Mouse (Mus musculus) megakaryocyte, embryonic 14.5 days (primary cell): Measurements from ENCODE around the gene Zfp266. TPM values are rescaled to one million over a fixed set of nuclear protein-coding genes. Genes with fewer than 3 reads are reported as not detected.
A peak's percentile ranks its signal among the peaks of the same experiment; 100 is the strongest.

Source experiments
- H3K27me3 ChIP-seq: replicated peaks from 2 replicates; pipeline ENCODE3; 2012; ENCODE audit warnings: inconsistent platforms
- H3K36me3 ChIP-seq: replicated peaks from 2 replicates; pipeline ENCODE3; 2012; ENCODE audit warnings: low read length, inconsistent platforms, mixed read lengths
- H3K4me1 ChIP-seq: 2 replicates; pipeline ENCODE4 v1.6.1; 2012; ENCODE audit warnings: inconsistent platforms
- H3K4me3 ChIP-seq: replicated peaks from 2 replicates; pipeline ENCODE3; 2012; ENCODE audit warnings: moderate library complexity, mild to moderate bottlenecking, inconsistent platforms
- H3K9me3 ChIP-seq: 2 replicates; pipeline ENCODE4 v1.6.1; 2012; ENCODE audit warnings: inconsistent platforms
- FLI1 ChIP-seq: IDR thresholded peaks from 2 replicates; pipeline ENCODE4 v1.6.1; 2012; ENCODE audit warnings: low read length, inconsistent platforms, mixed read lengths
- GATA1 ChIP-seq: IDR thresholded peaks from 3 replicates; pipeline ENCODE4 v1.6.1; 2012; ENCODE audit warnings: mixed read lengths, low read length, inconsistent platforms, borderline replicate concordance
- polyA plus RNA-seq: library from polyadenylated mRNA; stranded (reverse); fragments of >175 nt; gene quantifications from 2 replicates; pipeline ENCODE4 v1.2.3, GENCODE M21; 2012; ENCODE audit warnings: low replicate concordance; ENCODE audit not compliant: insufficient read depth

The Zfp266 gene
- polyA plus RNA-seq, 1 experiment = 0.56 TPM

GRCm38 (mm10) chr9:20504801-20505200 lies 16.4 kb downstream of the Zfp266 start:
- Histone ChIP-seq H3K27me3 (no peaks in the 10 kb centered on the region), H3K36me3 (peaks cover 91% of the 10 kb centered on the region), H3K9me3 (peaks cover 4% of the 10 kb centered on the region; the same call in 1 of the 2 replicates), H3K4me1 (peaks cover 4% of the 10 kb centered on the region), H3K4me3 (no peak overlapping the region)
- no peak for TF ChIP-seq FLI1
- TF ChIP-seq GATA1 = no peak

DNA sequence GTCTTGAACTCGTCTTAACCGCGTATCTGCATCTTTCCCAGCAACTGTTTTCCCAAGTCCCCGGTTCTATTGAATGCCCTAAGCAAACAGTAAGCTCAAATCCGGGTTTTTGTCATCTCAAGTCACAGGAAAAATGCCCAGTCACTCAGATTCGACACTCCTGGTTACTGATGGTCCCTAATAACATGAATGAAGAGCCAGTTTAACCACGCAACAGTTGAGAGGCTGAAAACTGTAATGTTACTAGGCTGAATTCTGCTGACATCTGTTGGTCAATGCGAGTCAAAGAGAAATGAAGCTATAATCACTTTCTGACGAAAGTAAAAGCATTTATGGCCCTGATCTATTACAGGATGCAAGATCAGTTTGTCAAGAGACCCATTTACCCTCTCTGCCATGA lies 27.9 kb downstream of the Zfp266 start:
- no peaks in the 10 kb centered on the region for H3K9me3 ChIP-seq
- TF ChIP-seq FLI1 (no peak), GATA1 (no peak)

DNA sequence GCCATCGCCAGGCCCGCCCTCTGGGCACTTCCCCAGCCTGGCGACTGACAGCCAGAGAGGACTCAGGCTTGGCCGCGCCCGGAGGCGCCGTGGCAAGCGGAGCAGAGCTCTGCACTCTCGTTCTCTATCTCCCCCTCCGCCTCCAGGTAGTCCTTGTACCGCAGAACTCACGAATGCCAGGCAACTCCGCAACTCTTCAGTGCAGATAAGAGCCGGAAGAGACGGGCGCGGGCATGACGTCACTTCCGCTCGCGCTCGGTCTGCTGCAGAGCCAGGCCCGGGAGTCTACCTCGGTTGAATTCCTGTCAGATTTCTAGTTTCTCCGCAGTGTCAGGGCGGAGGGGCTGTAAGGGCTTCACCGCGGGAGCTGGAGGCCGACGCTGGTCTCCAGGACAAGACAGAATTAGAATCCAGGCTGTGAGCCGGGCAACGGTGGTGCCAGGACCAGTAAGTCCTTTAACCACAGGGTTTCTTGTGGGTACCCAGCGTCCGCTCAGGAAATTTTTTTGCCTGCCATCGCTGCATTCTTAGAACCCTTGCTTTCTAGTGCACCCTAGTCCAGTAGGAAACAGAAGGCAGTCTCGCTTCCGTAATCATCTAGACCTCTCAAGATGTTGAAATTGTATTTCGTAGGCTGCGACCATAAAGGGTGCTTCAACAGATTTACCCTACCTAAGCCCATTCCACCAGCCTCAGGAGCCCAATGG lies 28.5 kb downstream of the Zfp266 start, which contains the start of gene Zfp426:
TSS of gene Zfp426 (minus strand) at position 220 of the 707 bp plus-strand sequence.
- Histone ChIP-seq H3K27me3 (no peaks in the 10 kb centered on the region), H3K9me3 (no peaks in the 10 kb centered on the region), H3K36me3 (peaks cover 40% of the 10 kb centered on the region), H3K4me3 (peak within 1 kb of the TSS; percentile 95), H3K4me1 (peaks cover 49% of the 10 kb centered on the region)
- TF ChIP-seq GATA1 (peak; percentile 76; the same call in 2 of the 3 replicates), FLI1 (peak; percentile 71; the same call in 1 of the 2 replicates)

More for the DNA sequence above, 27.9 kb downstream of the Zfp266 start:
- H3K4me3 ChIP-seq = peak overlapping the region; percentile 95
- H3K4me1 ChIP-seq = peaks cover 44% of the 10 kb centered on the region
- peaks cover 46% of the 10 kb centered on the region for H3K36me3 ChIP-seq
- no peaks in the 10 kb centered on the region for H3K27me3 ChIP-seq

DNA sequence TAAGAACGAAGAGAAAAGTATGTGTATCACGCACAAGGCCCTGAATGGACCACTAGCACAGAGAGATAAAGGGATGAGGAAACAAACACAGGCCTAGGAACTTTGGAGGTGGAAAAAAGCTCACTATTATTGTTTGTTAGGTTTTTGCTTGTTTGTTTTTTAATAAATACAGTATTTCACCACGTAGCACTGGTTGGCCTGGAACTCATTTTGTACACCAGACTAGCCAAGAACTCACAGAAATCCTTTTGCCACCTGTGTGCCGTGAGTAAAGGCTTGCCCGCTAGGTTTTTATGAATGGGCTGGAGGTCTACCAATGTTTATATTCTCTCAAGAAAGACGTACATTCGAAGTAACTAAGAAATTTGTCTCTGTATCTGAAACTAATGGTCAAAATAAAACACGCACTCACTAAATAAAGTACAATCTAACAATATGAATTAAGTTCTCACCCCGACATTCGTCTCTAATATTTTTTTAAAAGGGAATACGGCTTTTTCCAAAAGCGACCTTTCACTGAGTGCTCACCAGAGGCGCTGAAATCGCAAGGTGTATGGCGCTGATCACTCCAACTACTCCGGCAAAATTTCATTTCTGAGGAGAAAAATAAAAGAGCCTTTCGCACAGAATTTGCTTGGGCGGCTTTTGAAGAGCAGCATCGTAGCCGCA lies 29.2 kb downstream of the Zfp266 start:
- H3K36me3 ChIP-seq = peaks cover 39% of the 10 kb centered on the region
- no peaks in the 10 kb centered on the region for H3K9me3 ChIP-seq
- TF ChIP-seq FLI1 (no peak), GATA1 (no peak)
- H3K4me1 ChIP-seq = peaks cover 49% of the 10 kb centered on the region
- H3K4me3 ChIP-seq = peak overlapping the region; percentile 95
- no peaks in the 10 kb centered on the region for H3K27me3 ChIP-seq

DNA sequence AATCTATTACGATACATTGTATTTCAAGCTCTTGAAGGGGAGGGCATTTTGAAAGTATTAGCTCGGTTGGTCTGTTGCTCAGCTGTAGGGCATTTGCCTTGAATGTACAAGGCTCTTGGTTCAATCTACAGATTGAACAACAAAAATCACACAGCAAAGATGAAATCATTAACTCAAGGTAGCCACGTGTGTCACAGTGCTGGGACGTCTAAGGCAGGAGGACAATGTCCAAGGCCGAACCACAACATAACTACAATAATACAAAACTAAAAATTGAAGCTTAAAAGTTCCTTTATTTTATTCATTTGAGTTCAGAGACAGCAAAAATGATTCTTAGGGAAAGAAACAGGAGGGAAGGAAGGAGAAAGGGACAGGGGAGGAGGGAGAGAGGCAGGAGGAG lies 31.7 kb downstream of the Zfp266 start:
- no peaks in the 10 kb centered on the region for H3K27me3 ChIP-seq
- no peaks in the 10 kb centered on the region for H3K9me3 ChIP-seq
- TF ChIP-seq GATA1 (no peak), FLI1 (no peak)
- H3K4me1 ChIP-seq = peaks cover 49% of the 10 kb centered on the region
- H3K36me3 ChIP-seq = peaks cover 46% of the 10 kb centered on the region
- H3K4me3 ChIP-seq = peak overlapping the region; percentile 33

DNA sequence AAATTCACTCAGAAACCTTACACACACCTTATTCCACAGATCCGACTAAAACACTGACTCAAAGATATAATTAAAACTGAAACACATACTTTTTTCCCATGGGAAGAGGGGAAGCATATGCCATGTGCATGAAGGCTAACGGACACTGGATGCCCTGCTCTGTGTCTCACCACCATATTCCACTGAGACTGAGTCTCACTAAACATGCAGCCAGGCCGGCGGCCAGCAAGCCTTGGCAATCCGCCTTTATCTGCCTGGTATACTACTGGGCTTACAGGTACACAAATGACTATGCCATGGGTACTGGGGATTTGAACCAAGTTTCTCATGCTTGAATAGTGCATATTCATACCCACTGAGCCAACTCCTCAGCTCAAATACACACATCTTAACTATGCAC lies 41.8 kb downstream of the Zfp266 start:
- Histone ChIP-seq H3K4me3 (no peak overlapping the region), H3K4me1 (peaks cover 12% of the 10 kb centered on the region), H3K36me3 (peaks cover 85% of the 10 kb centered on the region), H3K9me3 (no peaks in the 10 kb centered on the region), H3K27me3 (no peaks in the 10 kb centered on the region)
- no peak for TF ChIP-seq GATA1
- no peak for TF ChIP-seq FLI1

DNA sequence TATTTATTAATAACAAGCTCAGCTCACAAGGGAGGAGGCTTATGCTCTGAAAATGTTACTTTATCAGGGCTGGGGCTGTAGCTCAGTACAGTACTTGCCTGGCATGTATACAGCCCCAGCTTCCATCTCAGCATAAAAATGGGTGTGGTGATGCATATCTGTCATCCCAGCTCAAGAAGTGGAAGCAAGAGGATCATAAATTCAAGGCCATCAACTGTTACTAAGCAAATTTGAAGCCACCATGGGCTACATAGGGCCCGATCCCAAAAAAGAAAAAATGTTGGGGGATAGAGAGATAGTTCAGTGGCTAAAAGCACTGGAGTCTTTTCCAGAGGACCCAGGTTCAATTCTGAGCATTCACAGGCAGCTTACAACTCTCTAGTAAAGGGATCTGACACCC lies 44.6 kb downstream of the Zfp266 start:
- Histone ChIP-seq H3K4me1 (peaks cover 7% of the 10 kb centered on the region), H3K9me3 (peaks cover 4% of the 10 kb centered on the region; the same call in 1 of the 2 replicates), H3K4me3 (no peak overlapping the region), H3K27me3 (no peaks in the 10 kb centered on the region), H3K36me3 (peaks cover 86% of the 10 kb centered on the region)
- no peak for TF ChIP-seq GATA1
- no peak for TF ChIP-seq FLI1

- peaks cover 16% of the 10 kb centered on the region for H3K4me1 ChIP-seq
- H3K4me3 ChIP-seq = no peak overlapping the region
- peaks cover 25% of the 10 kb centered on the region for H3K9me3 ChIP-seq
- peaks cover 33% of the 10 kb centered on the region for H3K36me3 ChIP-seq
- peaks cover 10% of the 10 kb centered on the region for H3K27me3 ChIP-seq
- TF ChIP-seq FLI1 (no peak), GATA1 (no peak)
Observed at GRCm38 (mm10) chr9:20466761-20467442, 54.3 kb downstream of the Zfp266 start.

- peak within 1 kb of the TSS; percentile 96 for H3K4me3 ChIP-seq
- TF ChIP-seq FLI1 (no peak), GATA1 (no peak)
- H3K9me3 ChIP-seq = no peaks in the 10 kb centered on the region
- peaks cover 40% of the 10 kb centered on the region for H3K4me1 ChIP-seq
- H3K36me3 ChIP-seq = peaks cover 37% of the 10 kb centered on the region
- peaks cover 6% of the 10 kb centered on the region for H3K27me3 ChIP-seq
Observed at GRCm38 (mm10) chr9:20459377-20460317, 61.6 kb downstream of the Zfp266 start, which contains the start of gene Zfp26. Gene Zfp26, minus strand, starts transcription at chr9:20460162.
